Mouse (Mus musculus) midbrain, embryonic 10.5 days (tissue): ENCODE results near the gene Kcng4. TPM values are rescaled to one million over a fixed set of nuclear protein-coding genes. Genes with fewer than 3 reads are reported as not detected.
A peak's percentile ranks its signal among the peaks of the same experiment; 100 is the strongest.

Experiments used
- DNase-seq: peaks from one replicate; pipeline ENCODE4 v3.0.0-alpha.2; 2017; ENCODE audit warnings: low spot score
- H3K27ac ChIP-seq: fragments of 300-500 bp; sonication (generic); replicated peaks from 2 replicates; pipeline ENCODE4 v1.5.1; 2016; ENCODE audit warnings: mild to moderate bottlenecking
- H3K27me3 ChIP-seq: fragments of 300-500 bp; sonication (generic); 2 replicates; pipeline ENCODE4 v1.6.1; 2016; ENCODE audit warnings: low read depth, mild to moderate bottlenecking; ENCODE audit not compliant: poor library complexity, severe bottlenecking
- H3K36me3 ChIP-seq: fragments of 300-500 bp; sonication (generic); 2 replicates; pipeline ENCODE4 v1.6.1; 2016; ENCODE audit warnings: mild to moderate bottlenecking, moderate library complexity
- H3K4me1 ChIP-seq: fragments of 300-500 bp; sonication (generic); 2 replicates; pipeline ENCODE4 v1.6.1; 2016
- H3K4me3 ChIP-seq: fragments of 300-500 bp; sonication (generic); 2 replicates; pipeline ENCODE4 v1.5.1; 2016; ENCODE audit warnings: mild to moderate bottlenecking, moderate library complexity
- H3K9me3 ChIP-seq: fragments of 300-500 bp; sonication (generic); replicated peaks from 2 replicates; pipeline ENCODE4 v1.6.1; 2016; ENCODE audit warnings: mild to moderate bottlenecking
- WGBS: fragments of 180-500 bp; shearing (Covaris S2); methylation state at CpG from one replicate; pipeline ENCODE4 v1.1.7; 2016; 5-methylcytosine and 5-hydroxymethylcytosine counted together
- polyA plus RNA-seq: library from polyadenylated mRNA; unstranded; fragments of >200 nt; fragmentation: Nextera tagmentation; extraction: Ambion mirVana; gene quantifications from 2 replicates; pipeline ENCODE4 v1.2.1, GENCODE M21; 2016

Kcng4 gene
- polyA plus RNA-seq, 1 experiment from 2014 or later, result 0.19 TPM

GRCm38 (mm10) chr8:119620848-119621465 lies 14.5 kb downstream of the Kcng4 start:
- H3K4me1 ChIP-seq, result peaks cover 26% of the 10 kb centered on the region; the same call in 1 of the 2 replicates
- H3K9me3 ChIP-seq, result no peaks in the 10 kb centered on the region
- H3K27me3 ChIP-seq, result no peaks in the 10 kb centered on the region
- H3K36me3 ChIP-seq, result no peaks in the 10 kb centered on the region
- H3K4me3 ChIP-seq, result no peak overlapping the region
- H3K27ac ChIP-seq, result no peak overlapping the region
- WGBS, result 90% methylated on average over 14 of the region's 14 CpGs
- DNase-seq, result no peak

- no peak overlapping the region for H3K4me3 ChIP-seq
- 77% methylated on average over 6 of the region's 6 CpGs for WGBS
Measured at GRCm38 (mm10) chr8:119620116-119620840, 15.2 kb downstream of the Kcng4 start.

GRCm38 (mm10) chr8:119618887-119619286 lies 16.6 kb downstream of the Kcng4 start:
- Histone ChIP-seq H3K27me3 (0 out of 2 replicates have a peak, but pooled peaks cover 5% of the 10 kb centered on the region), H3K36me3 (no peaks in the 10 kb centered on the region), H3K4me1 (peaks cover 32% of the 10 kb centered on the region), H3K4me3 (no peak overlapping the region), H3K27ac (no peak overlapping the region), H3K9me3 (no peaks in the 10 kb centered on the region)
- no peak for DNase-seq
- 81% methylated on average over 5 of the region's 5 CpGs for WGBS

More at GRCm38 (mm10) chr8:119620116-119620840, 15.2 kb downstream of the Kcng4 start:
- 0 out of 2 replicates have a peak, but pooled peaks cover 3% of the 10 kb centered on the region for H3K27me3 ChIP-seq
- no peak overlapping the region for H3K27ac ChIP-seq
- no peaks in the 10 kb centered on the region for H3K9me3 ChIP-seq
- H3K36me3 ChIP-seq, result no peaks in the 10 kb centered on the region
- DNase-seq, result no peak
- peaks cover 24% of the 10 kb centered on the region for H3K4me1 ChIP-seq

- WGBS, result 83% methylated on average over 5 of the region's 5 CpGs
- Histone ChIP-seq H3K4me3 (no peak overlapping the region), H3K36me3 (no peaks in the 10 kb centered on the region)
Measured at GRCm38 (mm10) chr8:119617586-119617985, 17.9 kb downstream of the Kcng4 start.

GRCm38 (mm10) chr8:119616811-119617210 lies 18.7 kb downstream of the Kcng4 start:
- DNase-seq, result no peak
- no peaks in the 10 kb centered on the region for H3K36me3 ChIP-seq
- H3K9me3 ChIP-seq, result no peaks in the 10 kb centered on the region
- 0 out of 2 replicates have a peak, but pooled peaks cover 5% of the 10 kb centered on the region for H3K27me3 ChIP-seq
- H3K27ac ChIP-seq, result no peak overlapping the region
- H3K4me1 ChIP-seq, result peaks cover 30% of the 10 kb centered on the region
- no peak overlapping the region for H3K4me3 ChIP-seq
- 92% methylated on average over 4 of the region's 4 CpGs for WGBS

More at GRCm38 (mm10) chr8:119617586-119617985, 17.9 kb downstream of the Kcng4 start:
- Histone ChIP-seq H3K27me3 (0 out of 2 replicates have a peak, but pooled peaks cover 5% of the 10 kb centered on the region), H3K27ac (no peak overlapping the region), H3K4me1 (peaks cover 32% of the 10 kb centered on the region), H3K9me3 (no peaks in the 10 kb centered on the region)
- no peak for DNase-seq

GRCm38 (mm10) chr8:119616358-119616757 lies 19.1 kb downstream of the Kcng4 start:
- H3K27ac ChIP-seq, result peak overlapping the region; percentile 42; the same call in 1 of the 2 replicates
- H3K27me3 ChIP-seq, result 0 out of 2 replicates have a peak, but pooled peaks cover 5% of the 10 kb centered on the region
- DNase-seq, result no peak
- WGBS, result 84% methylated on average over 7 of the region's 7 CpGs
- no peaks in the 10 kb centered on the region for H3K9me3 ChIP-seq
- H3K4me1 ChIP-seq, result peaks cover 30% of the 10 kb centered on the region
- H3K36me3 ChIP-seq, result no peaks in the 10 kb centered on the region
- no peak overlapping the region for H3K4me3 ChIP-seq

- 75% methylated on average over 14 of the region's 14 CpGs for WGBS
Measured at GRCm38 (mm10) chr8:119615096-119615495, 20.4 kb downstream of the Kcng4 start.

GRCm38 (mm10) chr8:119612471-119612870 lies 23.0 kb downstream of the Kcng4 start, which contains the start of gene Adad2:
TSS of gene Adad2 (plus strand) at chr8:119612747.
- peaks cover 11% of the 10 kb centered on the region; the same call in 1 of the 2 replicates for H3K9me3 ChIP-seq
- H3K36me3 ChIP-seq, result no peaks in the 10 kb centered on the region
- no peak for DNase-seq
- H3K27ac ChIP-seq, result no peak within 1 kb of the TSS
- H3K27me3 ChIP-seq, result 0 out of 2 replicates have a peak, but pooled peaks cover 5% of the 10 kb centered on the region
- 83% methylated on average over 26 of the region's 26 CpGs for WGBS
- peaks cover 17% of the 10 kb centered on the region; the same call in 1 of the 2 replicates for H3K4me1 ChIP-seq
- no peak within 1 kb of the TSS for H3K4me3 ChIP-seq

More at GRCm38 (mm10) chr8:119615096-119615495, 20.4 kb downstream of the Kcng4 start:
- Histone ChIP-seq H3K4me3 (no peak overlapping the region), H3K36me3 (no peaks in the 10 kb centered on the region), H3K27me3 (0 out of 2 replicates have a peak, but pooled peaks cover 5% of the 10 kb centered on the region), H3K4me1 (peaks cover 28% of the 10 kb centered on the region), H3K9me3 (no peaks in the 10 kb centered on the region), H3K27ac (peak overlapping the region; percentile 64)
- no peak for DNase-seq

- peaks cover 11% of the 10 kb centered on the region; the same call in 1 of the 2 replicates for H3K9me3 ChIP-seq
- DNase-seq, result no peak
- peaks cover 17% of the 10 kb centered on the region for H3K4me1 ChIP-seq
- no peaks in the 10 kb centered on the region for H3K27me3 ChIP-seq
- H3K27ac ChIP-seq, result no peak overlapping the region
- peaks cover 20% of the 10 kb centered on the region for H3K36me3 ChIP-seq
- WGBS, result 87% methylated on average over 2 of the region's 2 CpGs
- H3K4me3 ChIP-seq, result no peak overlapping the region
Measured at GRCm38 (mm10) chr8:119606224-119606623, 29.3 kb downstream of the Kcng4 start.

- H3K27ac ChIP-seq, result peak within 1 kb of the TSS; percentile 84
- peaks cover 17% of the 10 kb centered on the region for H3K4me1 ChIP-seq
- WGBS, result under 1% methylated on average over 23 of the region's 23 CpGs
- peaks cover 32% of the 10 kb centered on the region for H3K36me3 ChIP-seq
- peaks cover 11% of the 10 kb centered on the region; the same call in 1 of the 2 replicates for H3K9me3 ChIP-seq
- DNase-seq, result peak; percentile 93
- H3K4me3 ChIP-seq, result peak within 1 kb of the TSS; percentile 82
- H3K27me3 ChIP-seq, result no peaks in the 10 kb centered on the region
Measured at GRCm38 (mm10) chr8:119604996-119605395, 30.5 kb downstream of the Kcng4 start, which contains the start of gene Taf1c. TSS of gene Taf1c (minus strand) at chr8:119605222.

- Histone ChIP-seq H3K4me3 (peak overlapping the region; percentile 82), H3K27ac (peak overlapping the region; percentile 84), H3K4me1 (peaks cover 17% of the 10 kb centered on the region), H3K27me3 (no peaks in the 10 kb centered on the region), H3K36me3 (peaks cover 38% of the 10 kb centered on the region), H3K9me3 (peaks cover 11% of the 10 kb centered on the region; the same call in 1 of the 2 replicates)
- WGBS, result 47% methylated on average over 12 of the region's 12 CpGs
- no peak for DNase-seq
Measured at GRCm38 (mm10) chr8:119604398-119604803, 31.1 kb downstream of the Kcng4 start.

GRCm38 (mm10) chr8:119603771-119604170 lies 31.7 kb downstream of the Kcng4 start:
- WGBS, result 95% methylated on average over 4 of the region's 4 CpGs

More at GRCm38 (mm10) chr8:119603771-119604170, 31.7 kb downstream of the Kcng4 start:
- Histone ChIP-seq H3K4me3 (peak overlapping the region; percentile 82), H3K27ac (no peak overlapping the region), H3K9me3 (peaks cover 6% of the 10 kb centered on the region; the same call in 1 of the 2 replicates), H3K4me1 (peaks cover 17% of the 10 kb centered on the region), H3K27me3 (no peaks in the 10 kb centered on the region), H3K36me3 (peaks cover 44% of the 10 kb centered on the region)
- no peak for DNase-seq
